Mouse (Mus musculus) embryonic fibroblast, embryonic 13.5 days (primary cell): ENCODE results near the gene Tulp3.

ENCODE experiments used
- CTCF ChIP-seq: IDR thresholded peaks from 2 replicates; pipeline ENCODE4 v1.5.1; 2011; ENCODE audit warnings: mild to moderate bottlenecking, control low read depth, low read length, moderate library complexity, borderline replicate concordance; ENCODE audit not compliant: insufficient read depth
- POLR2A ChIP-seq: IDR thresholded peaks from 2 replicates; pipeline ENCODE4 v1.6.1; 2011; ENCODE audit warnings: low read depth, mild to moderate bottlenecking, control low read depth, low read length, moderate library complexity

DNA sequence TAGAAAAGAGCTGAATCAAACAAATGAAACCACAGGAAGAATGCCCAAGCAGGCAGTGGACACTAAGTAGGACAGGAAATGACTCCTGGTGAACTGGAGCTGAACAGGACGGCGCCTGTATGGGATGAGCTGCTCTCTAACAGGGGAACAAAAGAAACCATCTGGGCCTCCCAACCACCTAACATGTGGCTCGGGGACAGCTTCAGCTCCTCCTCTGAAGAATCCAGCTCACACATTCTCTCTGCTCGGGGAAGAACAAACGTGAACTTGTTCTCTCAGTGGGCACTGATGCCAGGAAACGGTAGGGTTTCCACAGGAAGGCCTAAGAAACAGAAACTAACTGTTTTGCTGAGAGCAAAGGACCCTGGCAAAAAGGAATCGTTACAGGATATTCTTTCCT is 5.9 kb downstream of the Tulp3 start:
- TF ChIP-seq POLR2A (no peak), CTCF (no peak)
